Comparison of ENCODE assay signal across 17 mouse cellular contexts in genomic region chr11:11841590-11841989, GRCm38 (mm10). TPM values are rescaled to one million over a fixed set of nuclear protein-coding genes. Genes with fewer than 3 reads are reported as not detected.
DNase-seq lines count a peak whose midpoint lies in the region; ATAC-seq lines count a peak whose summit lies in the region.
"Had no signal": no experiment of that assay in that cellular context is flagged by ENCODE, and none has a peak within 500 bp of the region (broad histone marks: within the 10 kb centered on the region; RNA-seq: fewer than 3 reads in every experiment).

No protein-coding gene starts in this region.

- H3K4me3 ChIP-seq in intestine, embryonic 16.5 days (ENCODE audit: low read length), result no peak overlapping the region
- no peak overlapping the region for H3K4me3 ChIP-seq in intestine, embryonic 15.5 days (replicated peaks)
- H3K4me3 ChIP-seq: forebrain, embryonic 10.5 days; hindbrain, embryonic 12.5 days; neural tube, embryonic 13.5 days had no signal

- peak; percentile 70 for DNase-seq in c-Kit-positive CD71-positive TER-119-positive erythroid progenitor cells, embryonic 14.5 days (ENCODE audit: low spot score)
- DNase-seq in adrenal gland, postnatal 10 days, result no peak
- no peak for DNase-seq in spleen, postnatal 14 days (ENCODE audit: low spot score in 2 of 2)
- DNase-seq: adrenal gland, postnatal 25 days; cerebellum, postnatal 14 days; kidney, adult 11 months; kidney, postnatal 36 days; lung, adult 18-20 months; thymus, adult 2 months had no signal

- H3K36me3 ChIP-seq in intestine, embryonic 16.5 days (ENCODE audit: control insufficient read depth, insufficient read depth, low read length), result no peaks in the 10 kb centered on the region
- no peaks in the 10 kb centered on the region for H3K36me3 ChIP-seq in intestine, embryonic 15.5 days
- H3K36me3 ChIP-seq: forebrain, embryonic 10.5 days; hindbrain, embryonic 12.5 days; neural tube, embryonic 13.5 days had no signal

- H3K9me3 ChIP-seq in intestine, embryonic 16.5 days (ENCODE audit: control insufficient read depth, low read length), result no peaks in the 10 kb centered on the region
- no peaks in the 10 kb centered on the region for H3K9me3 ChIP-seq in intestine, embryonic 15.5 days
- H3K9me3 ChIP-seq: forebrain, embryonic 10.5 days; hindbrain, embryonic 12.5 days; neural tube, embryonic 13.5 days had no signal

- WGBS in intestine, embryonic 16.5 days, result 57% methylated on average over 4 of the region's 4 CpGs
- WGBS in intestine, embryonic 15.5 days, result 54% methylated on average over 4 of the region's 4 CpGs

- no peaks in the 10 kb centered on the region for H3K27me3 ChIP-seq in intestine, embryonic 16.5 days (replicated peaks; ENCODE audit: control insufficient read depth, insufficient read depth, low read length)
- H3K27me3 ChIP-seq in intestine, embryonic 15.5 days (replicated peaks), result no peaks in the 10 kb centered on the region
- H3K27me3 ChIP-seq: hindbrain, embryonic 12.5 days; neural tube, embryonic 13.5 days had no signal

- no peak overlapping the region for H3K4me2 ChIP-seq in intestine, embryonic 16.5 days (ENCODE audit: low read depth, low read length)
- H3K4me2 ChIP-seq in intestine, embryonic 15.5 days (replicated peaks), result no peak overlapping the region
- H3K4me2 ChIP-seq: hindbrain, embryonic 12.5 days; neural tube, embryonic 13.5 days had no signal

- H3K4me1 ChIP-seq in intestine, embryonic 16.5 days (ENCODE audit: control insufficient read depth, insufficient read depth, low read length), result peaks cover 13% of the 10 kb centered on the region
- H3K4me1 ChIP-seq in intestine, embryonic 15.5 days (replicated peaks), result peaks cover 24% of the 10 kb centered on the region

- no peak overlapping the region for H3K9ac ChIP-seq in intestine, embryonic 16.5 days (ENCODE audit: low read depth, low read length)
- H3K9ac ChIP-seq in intestine, embryonic 15.5 days, result no peak overlapping the region
- H3K9ac ChIP-seq: hindbrain, embryonic 12.5 days; neural tube, embryonic 13.5 days had no signal

- no peak overlapping the region for H3K27ac ChIP-seq in intestine, embryonic 16.5 days (ENCODE audit: low read length)
- H3K27ac ChIP-seq in intestine, embryonic 15.5 days, result no peak overlapping the region
- H3K27ac ChIP-seq: hindbrain, embryonic 12.5 days; neural tube, embryonic 13.5 days had no signal

- peak; percentile 30; the same call in 1 of the 2 replicates for ATAC-seq in intestine, embryonic 16.5 days
- ATAC-seq in intestine, embryonic 15.5 days, result no peak
- ATAC-seq in erythroid progenitor cell, adult 5-6 weeks (replicated peaks; ENCODE audit: low FRiP score, poor library complexity, severe bottlenecking), result peak; percentile 60
- ATAC-seq in megakaryocyte progenitor cell, adult 5-6 weeks (replicated peaks; ENCODE audit: poor library complexity), result 0 out of 2 replicates have a peak, but pooled peaks have one; percentile 11

RNA-seq across cellular contexts. Expression of gene Fignl1, which starts 32.8 kb away (rescaled TPM):
- polyA plus RNA-seq in intestine, embryonic 16.5 days (2015; fragmentation: Nextera tagmentation; extraction: Ambion mirVana), result 38.1 and 40.4 TPM in 2 replicates
- 46.9 and 52.8 TPM in 2 replicates for polyA plus RNA-seq in intestine, embryonic 15.5 days (2015; fragmentation: Nextera tagmentation; extraction: Ambion mirVana)
- total RNA-seq in erythroid progenitor cell, adult 5-6 weeks (2015; ENCODE audit: low replicate concordance), result 119 and 122 TPM in 2 replicates
- 145 and 148 TPM in 2 replicates for total RNA-seq in erythroid progenitor cell, adult 5-6 weeks (2017; ENCODE audit: low replicate concordance)
- total RNA-seq in megakaryocyte progenitor cell, adult 5-6 weeks (2015), result 60.0 and 75.1 TPM in 2 replicates
- 82.4 and 96.9 TPM in 2 replicates for total RNA-seq in megakaryocyte progenitor cell, adult 5-6 weeks (2017)
- 10 to 100 TPM in 1 of 2 experiments, 1 to 10 TPM in 1; 8.9 to 12.1 TPM for total RNA-seq in adrenal gland, postnatal 10 days (2021)

RNA-seq across cellular contexts. Expression of gene Ddc, which starts 56.4 kb away (rescaled TPM):
- polyA plus RNA-seq in intestine, embryonic 16.5 days (2015; fragmentation: Nextera tagmentation; extraction: Ambion mirVana), result 44.0 and 44.7 TPM in 2 replicates
- polyA plus RNA-seq in intestine, embryonic 15.5 days (2015; fragmentation: Nextera tagmentation; extraction: Ambion mirVana), result 46.3 and 52.2 TPM in 2 replicates
- total RNA-seq in erythroid progenitor cell, adult 5-6 weeks (2015; ENCODE audit: low replicate concordance), result 5.4 TPM in 1 of 2 replicates, not detected in the other
- 6.0 TPM in 1 of 2 replicates, not detected in the other for total RNA-seq in erythroid progenitor cell, adult 5-6 weeks (2017; ENCODE audit: low replicate concordance)
- total RNA-seq in megakaryocyte progenitor cell, adult 5-6 weeks (2015), result not detected in 2 replicates
- not detected in 2 replicates for total RNA-seq in megakaryocyte progenitor cell, adult 5-6 weeks (2017)
- 10 to 100 TPM; 72.6 to 85.6 TPM for total RNA-seq in adrenal gland, postnatal 10 days (2021)
- total RNA-seq: monocyte, adult 5-6 weeks had no signal

Comparison
In these comparisons a context has a peak if more than half of its experiments do, and no peak if none do; other contexts are left out.
1. RNA of gene Fignl1, which starts 32.8 kb away (total RNA-seq): 119 to 148 TPM in erythroid progenitor cell, adult 5-6 weeks and 60.0 to 96.9 TPM in megakaryocyte progenitor cell, adult 5-6 weeks; 8.9 to 12.1 TPM in adrenal gland, postnatal 10 days; every median in the first group is over 4 times any median in the second.
2. RNA of gene Ddc, which starts 56.4 kb away (total RNA-seq): 72.6 to 85.6 TPM in adrenal gland, postnatal 10 days; 5.4 to 6.0 TPM in erythroid progenitor cell, adult 5-6 weeks and not detected in megakaryocyte progenitor cell, adult 5-6 weeks; every median in the first group is over 10 times any median in the second.